Mouse (Mus musculus) bone marrow macrophage, adult 2 months (primary cell): ENCODE results near the gene Brd7.

Source experiments
- CTCF ChIP-seq: IDR thresholded peaks from 2 replicates; pipeline ENCODE4 v1.5.1; 2012; ENCODE audit warnings: low read depth, mild to moderate bottlenecking, low read length, moderate library complexity
- POLR2A ChIP-seq: IDR thresholded peaks from 2 replicates; pipeline ENCODE4 v1.6.1; 2012; ENCODE audit warnings: mild to moderate bottlenecking, low read depth, low read length, borderline replicate concordance

DNA sequence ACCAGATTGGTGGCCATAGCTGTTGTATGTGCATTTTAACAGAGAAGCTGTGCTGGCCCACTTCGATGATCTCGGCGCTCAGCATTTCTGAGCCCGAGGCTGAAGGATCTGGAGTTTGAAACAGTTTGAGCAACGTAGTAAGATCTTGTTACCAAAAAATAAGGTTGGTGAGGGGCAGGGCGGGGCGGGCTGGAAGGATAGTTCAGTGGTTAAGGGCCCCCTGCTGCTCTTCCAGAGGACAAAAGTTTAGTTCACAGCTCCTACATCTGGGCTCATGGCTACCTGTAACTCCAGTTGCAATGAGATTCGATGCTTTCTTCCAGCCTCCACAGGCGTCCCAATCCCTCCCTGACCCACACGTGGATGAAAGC is 63.3 kb downstream of the Brd7 start:
- TF ChIP-seq CTCF (no peak), POLR2A (no peak)
